Mouse (Mus musculus): ENCODE results near the gene Lect2. TPM values are rescaled to one million over a fixed set of nuclear protein-coding genes. Genes with fewer than 3 reads are reported as not detected.

Gene Lect2
- polyA plus RNA-seq, 1 experiment from 2014 or later: 0.22 TPM

DNA sequence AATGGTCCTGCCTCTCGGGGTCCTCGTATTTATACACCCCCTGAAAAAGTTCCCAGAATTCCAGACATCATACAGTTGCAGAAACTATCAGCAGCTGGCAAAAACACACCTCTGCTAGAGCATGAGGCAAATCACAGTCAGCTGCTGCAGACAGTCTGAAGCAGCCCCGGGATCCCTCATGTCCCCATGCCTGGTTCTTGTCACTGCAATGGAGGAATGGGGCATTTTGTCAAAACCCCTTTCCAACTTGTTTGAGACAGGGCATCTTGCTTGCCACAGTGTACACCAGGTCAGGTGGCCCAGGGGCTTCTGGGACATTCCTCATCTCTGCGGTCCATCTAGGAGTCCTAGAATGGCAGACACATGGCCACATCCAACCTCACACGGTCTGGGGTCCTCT lies 13.4 kb downstream of the Lect2 start:
- no peaks in the 10 kb centered on the region for H3K4me1 ChIP-seq (replicated peaks)
- H3K9ac ChIP-seq: no peak overlapping the region
- H3K4me2 ChIP-seq: no peak overlapping the region
- no peak overlapping the region for H3K27ac ChIP-seq (ENCODE audit: poor library complexity, severe bottlenecking)
- no peak overlapping the region for H3K4me3 ChIP-seq
- ATAC-seq (ENCODE audit: insufficient number of reproducible peaks, low FRiP score): no peak
- H3K9me3 ChIP-seq (replicated peaks): peaks cover 15% of the 10 kb centered on the region
- H3K36me3 ChIP-seq: no peaks in the 10 kb centered on the region
- no peaks in the 10 kb centered on the region for H3K27me3 ChIP-seq (replicated peaks)
- 74% methylated on average over 5 of the region's 5 CpGs for WGBS

DNA sequence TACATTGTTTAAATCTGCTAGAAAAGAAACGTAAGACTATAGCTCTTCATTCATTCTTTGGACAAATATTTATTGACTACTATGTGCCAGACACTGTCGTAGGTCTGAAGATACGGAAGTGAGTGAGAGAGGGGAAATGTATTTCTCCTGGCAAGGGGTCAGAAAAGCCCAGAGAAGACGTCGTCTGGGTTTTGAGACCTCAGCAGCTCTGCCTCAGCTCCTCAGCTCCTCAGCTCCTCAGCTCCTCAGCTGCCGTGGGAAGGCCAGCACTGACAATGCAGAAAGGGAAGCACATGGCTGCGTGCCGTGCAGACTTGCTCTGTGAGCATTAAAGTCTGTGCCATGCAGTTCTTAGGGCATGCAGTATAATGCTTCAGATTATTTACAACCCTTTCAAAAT lies 18.6 kb downstream of the Lect2 start:
- Histone ChIP-seq H3K4me2 (no peak overlapping the region), H3K36me3 (no peaks in the 10 kb centered on the region), H3K27me3 (replicated peaks) (peaks cover 3% of the 10 kb centered on the region; the same call in 1 of the 2 replicates), H3K27ac (ENCODE audit: poor library complexity, severe bottlenecking) (no peak overlapping the region), H3K4me3 (no peak overlapping the region), H3K9ac (no peak overlapping the region), H3K9me3 (replicated peaks) (peaks cover 8% of the 10 kb centered on the region; the same call in 1 of the 2 replicates), H3K4me1 (replicated peaks) (no peaks in the 10 kb centered on the region)
- 50% methylated on average over 8 of the region's 8 CpGs for WGBS
- ATAC-seq (ENCODE audit: insufficient number of reproducible peaks, low FRiP score): no peak

DNA sequence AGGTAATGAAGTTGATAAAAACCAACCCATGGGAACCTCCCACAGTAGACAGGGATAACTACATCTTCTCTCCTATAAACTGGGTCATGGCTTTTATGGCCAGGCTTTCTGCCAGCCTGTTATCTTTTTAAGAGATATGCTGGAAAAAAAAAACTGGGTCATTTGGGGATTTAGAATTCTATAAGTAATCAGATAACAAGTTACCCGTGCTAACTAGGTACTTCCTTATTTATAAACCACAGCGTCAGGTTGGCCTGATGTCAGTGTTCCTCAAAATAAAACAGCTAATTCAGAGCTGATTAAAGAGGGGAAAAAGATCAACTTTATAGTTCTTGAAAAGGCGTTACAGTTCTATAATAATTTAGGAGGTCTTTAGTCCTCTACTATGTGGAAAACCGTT lies 19.3 kb downstream of the Lect2 start:
- Histone ChIP-seq H3K27me3 (replicated peaks) (peaks cover 3% of the 10 kb centered on the region; the same call in 1 of the 2 replicates), H3K36me3 (no peaks in the 10 kb centered on the region), H3K9me3 (replicated peaks) (peaks cover 4% of the 10 kb centered on the region; the same call in 1 of the 2 replicates), H3K4me1 (replicated peaks) (no peaks in the 10 kb centered on the region), H3K27ac (ENCODE audit: poor library complexity, severe bottlenecking) (no peak overlapping the region), H3K4me3 (no peak overlapping the region), H3K9ac (no peak overlapping the region), H3K4me2 (no peak overlapping the region)
- 62% methylated on average over 4 of the region's 4 CpGs for WGBS
- ATAC-seq (ENCODE audit: insufficient number of reproducible peaks, low FRiP score): no peak

DNA sequence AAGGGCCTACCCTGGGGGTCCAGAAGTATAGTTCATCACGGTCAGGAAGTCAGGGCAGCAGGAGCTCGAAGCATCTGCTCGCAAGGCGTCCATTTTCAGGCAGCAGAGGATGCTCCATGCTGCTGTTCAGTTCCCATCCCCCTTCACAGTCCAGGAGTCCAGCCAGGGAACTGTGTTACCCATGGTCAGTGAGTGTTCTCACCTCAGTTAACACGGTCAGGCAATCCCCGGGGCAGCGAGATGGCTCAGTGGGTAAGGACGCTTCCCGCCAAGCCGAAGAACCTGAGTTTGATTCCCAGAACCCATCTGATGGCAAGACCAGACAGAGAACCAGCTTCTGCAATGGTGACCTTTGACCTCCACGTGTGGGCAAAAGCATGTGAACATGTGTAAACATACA lies 20.0 kb downstream of the Lect2 start:
- H3K4me1 ChIP-seq (replicated peaks): no peaks in the 10 kb centered on the region
- H3K36me3 ChIP-seq: no peaks in the 10 kb centered on the region
- 80% methylated on average over 11 of the region's 11 CpGs for WGBS
- ATAC-seq (ENCODE audit: insufficient number of reproducible peaks, low FRiP score): no peak
- H3K4me2 ChIP-seq: no peak overlapping the region
- peaks cover 3% of the 10 kb centered on the region; the same call in 1 of the 2 replicates for H3K27me3 ChIP-seq (replicated peaks)
- H3K4me3 ChIP-seq: no peak overlapping the region
- H3K27ac ChIP-seq (ENCODE audit: poor library complexity, severe bottlenecking): no peak overlapping the region
- no peaks in the 10 kb centered on the region for H3K9me3 ChIP-seq (replicated peaks)
- no peak overlapping the region for H3K9ac ChIP-seq

DNA sequence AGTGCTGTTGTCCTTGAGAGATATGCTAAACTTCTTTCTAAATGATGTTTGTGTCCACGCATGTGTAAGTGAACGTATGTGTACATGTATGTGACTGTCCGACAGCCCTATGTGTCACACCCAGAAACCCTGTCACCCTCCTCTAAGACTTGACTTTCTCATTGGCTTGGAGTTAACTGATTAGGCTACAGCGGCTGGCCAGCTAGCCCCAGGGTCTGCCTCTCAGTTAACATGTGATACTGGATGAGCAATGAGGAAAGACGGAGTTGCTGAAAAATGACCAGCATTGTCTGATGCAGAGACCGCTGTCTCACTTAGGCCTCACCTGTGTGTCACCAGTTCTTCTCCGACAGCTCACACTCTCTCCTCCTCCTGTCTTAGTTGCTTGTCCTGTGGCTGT lies 20.5 kb downstream of the Lect2 start:
- Histone ChIP-seq H3K9ac (no peak overlapping the region), H3K27ac (ENCODE audit: poor library complexity, severe bottlenecking) (no peak overlapping the region), H3K4me3 (no peak overlapping the region), H3K4me2 (no peak overlapping the region), H3K4me1 (replicated peaks) (no peaks in the 10 kb centered on the region), H3K27me3 (replicated peaks) (peaks cover 3% of the 10 kb centered on the region; the same call in 1 of the 2 replicates), H3K9me3 (replicated peaks) (no peaks in the 10 kb centered on the region), H3K36me3 (no peaks in the 10 kb centered on the region)
- no peak for ATAC-seq (ENCODE audit: insufficient number of reproducible peaks, low FRiP score)
- 90% methylated on average over 7 of the region's 7 CpGs for WGBS

DNA sequence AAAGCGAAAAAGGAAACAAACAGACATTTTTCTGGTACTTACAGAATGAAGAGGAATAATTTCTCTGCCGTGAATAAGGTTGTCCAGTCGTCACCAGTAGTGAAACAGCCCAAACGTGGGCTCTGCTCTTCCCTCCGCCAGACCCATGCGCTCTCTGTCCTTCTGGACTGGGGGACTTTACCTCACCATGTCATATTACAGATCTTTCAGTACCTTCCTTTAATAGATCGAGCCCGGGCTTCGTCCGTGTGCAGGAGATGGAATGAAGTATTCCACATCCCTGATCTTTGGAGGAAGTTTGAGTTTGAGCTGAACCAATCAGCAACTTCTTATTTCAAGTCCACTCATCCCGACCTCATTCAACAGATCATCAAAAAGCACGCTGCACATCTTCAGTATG lies 21.4 kb downstream of the Lect2 start:
- Histone ChIP-seq H3K27me3 (replicated peaks) (peaks cover 3% of the 10 kb centered on the region; the same call in 1 of the 2 replicates), H3K4me2 (no peak overlapping the region), H3K36me3 (no peaks in the 10 kb centered on the region), H3K9ac (no peak overlapping the region), H3K27ac (ENCODE audit: poor library complexity, severe bottlenecking) (no peak overlapping the region), H3K9me3 (replicated peaks) (no peaks in the 10 kb centered on the region), H3K4me3 (no peak overlapping the region), H3K4me1 (replicated peaks) (no peaks in the 10 kb centered on the region)
- no peak for ATAC-seq (ENCODE audit: insufficient number of reproducible peaks, low FRiP score)
- 75% methylated on average over 12 of the region's 12 CpGs for WGBS

DNA sequence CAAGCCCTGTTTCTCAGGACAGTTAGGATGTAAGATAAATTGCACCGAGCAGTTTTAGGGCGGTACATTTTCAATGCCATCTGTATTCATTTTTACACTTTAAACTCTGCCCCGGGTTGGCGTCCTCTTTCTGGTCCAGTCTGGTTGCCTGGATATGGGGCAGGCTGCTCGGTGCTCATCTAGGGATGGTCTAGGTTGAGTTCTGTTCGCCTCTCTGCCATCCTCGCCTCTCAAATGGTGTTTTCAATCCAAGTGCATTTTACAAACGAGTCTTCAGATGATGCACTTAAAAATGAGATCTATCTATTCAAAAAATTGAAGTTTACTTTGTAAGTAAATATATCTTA lies 25.5 kb downstream of the Lect2 start:
- Histone ChIP-seq H3K27me3 (replicated peaks) (peaks cover 3% of the 10 kb centered on the region; the same call in 1 of the 2 replicates), H3K9me3 (replicated peaks) (no peaks in the 10 kb centered on the region), H3K9ac (peak overlapping the region; percentile 88), H3K4me3 (peak overlapping the region; percentile 87), H3K36me3 (no peaks in the 10 kb centered on the region), H3K4me2 (peak overlapping the region; percentile 99), H3K4me1 (replicated peaks) (no peaks in the 10 kb centered on the region), H3K27ac (ENCODE audit: poor library complexity, severe bottlenecking) (0 out of 2 replicates have a peak overlapping the region, but pooled peaks have one; percentile 28)
- no peak for ATAC-seq (ENCODE audit: insufficient number of reproducible peaks, low FRiP score)
- 7% methylated on average over 8 of the region's 8 CpGs for WGBS

DNA sequence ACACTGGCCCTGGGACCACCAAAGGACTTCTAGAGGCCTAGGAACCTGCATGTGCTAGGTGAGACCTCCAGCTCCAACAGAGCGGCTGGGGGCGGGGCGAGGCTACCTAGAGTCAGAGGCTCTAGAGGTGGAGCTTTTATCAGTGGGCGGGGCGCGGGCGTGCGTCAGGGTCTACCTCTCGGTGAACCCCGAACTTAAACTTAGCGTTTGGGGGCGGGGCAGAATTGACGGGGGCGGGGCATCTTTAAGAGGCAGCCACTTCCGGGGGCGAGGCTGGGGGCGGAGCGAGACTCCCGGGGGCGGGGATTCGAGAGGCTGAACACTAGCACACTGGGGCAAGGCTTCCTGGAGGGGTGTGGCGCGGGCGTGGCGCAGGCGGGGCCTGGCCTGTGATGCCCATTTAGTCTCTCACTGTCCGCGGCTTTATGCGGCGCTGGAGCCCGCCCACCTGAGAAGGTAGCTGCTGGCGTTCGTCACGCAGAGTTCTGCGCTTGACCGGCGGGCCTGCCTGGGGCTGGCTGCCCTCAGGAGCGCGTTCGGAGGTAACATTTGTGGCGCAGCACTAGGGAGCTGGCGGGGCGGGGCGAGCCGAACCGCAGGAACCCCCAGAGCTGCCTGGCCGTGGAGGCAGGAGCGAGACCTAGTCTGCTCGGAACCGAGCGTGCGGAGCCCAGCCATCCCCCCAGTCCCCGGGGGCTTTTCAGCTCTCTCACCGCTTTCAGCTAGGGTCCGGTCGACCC lies 26.1 kb downstream of the Lect2 start, which contains the start of gene Fbxl21:
Gene Fbxl21 (plus strand): TSS at position 392 of the 740 bp plus-strand sequence.
- Histone ChIP-seq H3K4me2 (peak within 1 kb of the TSS; percentile 99), H3K27me3 (replicated peaks) (peaks cover 3% of the 10 kb centered on the region; the same call in 1 of the 2 replicates), H3K9me3 (replicated peaks) (no peaks in the 10 kb centered on the region), H3K27ac (ENCODE audit: poor library complexity, severe bottlenecking) (peak within 1 kb of the TSS; percentile 28; the same call in 1 of the 2 replicates), H3K4me3 (peak within 1 kb of the TSS; percentile 87), H3K36me3 (no peaks in the 10 kb centered on the region), H3K9ac (peak within 1 kb of the TSS; percentile 88), H3K4me1 (replicated peaks) (no peaks in the 10 kb centered on the region)
- 1% methylated on average over 56 of the region's 56 CpGs for WGBS
- peak; percentile 97 for ATAC-seq (ENCODE audit: insufficient number of reproducible peaks, low FRiP score)

DNA sequence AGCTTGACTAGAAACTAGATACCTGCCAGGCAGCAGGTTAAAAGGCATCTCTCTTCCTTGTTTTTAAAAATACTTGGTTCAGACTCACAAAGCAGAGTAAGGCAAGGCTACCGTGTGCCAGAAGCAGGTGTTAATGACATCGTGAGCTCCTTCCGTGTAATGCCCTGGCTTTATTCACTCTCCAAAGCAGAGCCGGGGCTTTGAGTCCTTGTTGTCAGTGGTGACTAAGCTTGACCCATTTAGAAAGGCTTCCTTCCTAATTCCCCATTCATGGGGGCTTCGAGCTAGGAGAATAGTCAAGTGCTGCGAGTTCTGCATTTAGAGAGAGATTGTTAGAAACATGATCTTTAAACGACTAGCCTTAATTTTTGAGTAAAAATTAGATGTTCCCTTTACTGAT lies 31.5 kb downstream of the Lect2 start:
- 56% methylated on average over 7 of the region's 7 CpGs for WGBS
- no peaks in the 10 kb centered on the region for H3K27me3 ChIP-seq (replicated peaks)
- H3K4me3 ChIP-seq: no peak overlapping the region
- H3K9ac ChIP-seq: no peak overlapping the region
- H3K9me3 ChIP-seq (replicated peaks): no peaks in the 10 kb centered on the region
- ATAC-seq (ENCODE audit: insufficient number of reproducible peaks, low FRiP score): no peak
- no peak overlapping the region for H3K27ac ChIP-seq (ENCODE audit: poor library complexity, severe bottlenecking)
- H3K36me3 ChIP-seq: no peaks in the 10 kb centered on the region
- H3K4me1 ChIP-seq (replicated peaks): no peaks in the 10 kb centered on the region
- no peak overlapping the region for H3K4me2 ChIP-seq

DNA sequence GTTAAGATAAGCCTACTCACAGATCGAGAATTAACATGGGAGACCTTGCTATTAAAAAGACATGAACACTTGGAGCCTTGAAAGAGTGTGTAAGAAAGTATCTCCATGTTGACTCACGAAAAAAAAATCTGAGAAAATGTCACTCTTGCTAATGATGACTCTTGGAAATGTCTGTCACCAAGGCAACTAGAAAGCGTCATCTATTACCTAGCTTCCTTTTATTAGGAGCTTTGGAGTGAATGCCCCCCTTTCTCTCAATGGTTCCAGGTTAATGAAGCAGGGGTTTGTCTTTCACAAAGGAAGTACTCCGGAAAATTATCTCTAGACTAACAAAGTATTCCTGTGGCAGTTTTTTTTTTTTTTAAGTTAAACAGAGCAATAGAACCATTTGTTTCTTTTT lies 32.0 kb downstream of the Lect2 start:
- H3K4me2 ChIP-seq: no peak overlapping the region
- no peaks in the 10 kb centered on the region for H3K4me1 ChIP-seq (replicated peaks)
- no peaks in the 10 kb centered on the region for H3K27me3 ChIP-seq (replicated peaks)
- H3K4me3 ChIP-seq: no peak overlapping the region
- H3K27ac ChIP-seq (ENCODE audit: poor library complexity, severe bottlenecking): no peak overlapping the region
- ATAC-seq (ENCODE audit: insufficient number of reproducible peaks, low FRiP score): no peak
- H3K9ac ChIP-seq: no peak overlapping the region
- no peaks in the 10 kb centered on the region for H3K9me3 ChIP-seq (replicated peaks)
- H3K36me3 ChIP-seq: no peaks in the 10 kb centered on the region
- WGBS: 56% methylated on average over 4 of the region's 4 CpGs

DNA sequence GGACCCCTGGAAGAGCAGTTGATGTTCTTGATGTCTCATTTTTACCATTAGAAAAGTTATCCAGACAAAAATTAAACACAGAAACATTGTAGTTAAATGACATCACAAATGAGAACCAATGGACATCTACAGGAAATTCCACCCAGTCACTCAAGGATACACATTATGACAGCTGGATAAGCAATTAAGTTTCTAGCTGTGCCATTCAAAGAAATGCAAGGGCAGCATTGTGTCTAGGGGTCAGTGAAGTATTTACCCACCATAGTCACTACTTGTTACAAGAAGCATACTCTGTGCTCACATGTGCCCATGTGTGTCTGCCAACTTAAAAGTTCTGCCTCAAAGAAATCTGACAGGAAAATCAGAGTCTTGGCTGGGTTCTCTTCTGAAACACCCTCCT lies 34.7 kb downstream of the Lect2 start:
- H3K27me3 ChIP-seq (replicated peaks): no peaks in the 10 kb centered on the region
- H3K4me3 ChIP-seq: no peak overlapping the region
- H3K27ac ChIP-seq (ENCODE audit: poor library complexity, severe bottlenecking): no peak overlapping the region
- H3K9ac ChIP-seq: no peak overlapping the region
- no peaks in the 10 kb centered on the region for H3K4me1 ChIP-seq (replicated peaks)
- no peaks in the 10 kb centered on the region for H3K36me3 ChIP-seq
- ATAC-seq (ENCODE audit: insufficient number of reproducible peaks, low FRiP score): no peak
- H3K9me3 ChIP-seq (replicated peaks): 0 out of 2 replicates have a peak, but pooled peaks cover 3% of the 10 kb centered on the region
- H3K4me2 ChIP-seq: no peak overlapping the region

DNA sequence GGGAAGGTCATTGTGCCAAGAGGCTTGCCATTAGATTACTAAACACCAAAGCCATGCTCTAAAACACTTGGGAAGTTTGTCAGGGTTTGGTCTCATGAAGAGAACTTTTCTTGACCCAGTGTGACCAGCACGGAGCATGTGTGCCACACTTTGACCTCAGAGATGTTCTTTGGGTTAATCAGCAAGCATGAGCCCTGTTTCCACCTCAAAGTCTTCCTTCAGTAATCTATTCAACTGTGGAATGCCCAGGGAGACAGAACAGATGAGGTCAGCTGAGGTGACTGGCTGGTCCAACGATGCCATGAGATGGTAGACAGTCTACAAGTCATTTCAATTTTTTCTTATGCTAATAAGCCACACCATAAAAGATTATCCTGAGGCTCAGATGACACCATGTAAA lies 38.5 kb downstream of the Lect2 start:
- no peak for ATAC-seq (ENCODE audit: insufficient number of reproducible peaks, low FRiP score)

More for the DNA sequence above, 38.5 kb downstream of the Lect2 start:
- Histone ChIP-seq H3K9ac (no peak overlapping the region), H3K9me3 (replicated peaks) (peaks cover 3% of the 10 kb centered on the region; the same call in 1 of the 2 replicates), H3K27ac (ENCODE audit: poor library complexity, severe bottlenecking) (no peak overlapping the region), H3K27me3 (replicated peaks) (no peaks in the 10 kb centered on the region), H3K4me2 (no peak overlapping the region), H3K4me1 (replicated peaks) (no peaks in the 10 kb centered on the region), H3K36me3 (no peaks in the 10 kb centered on the region), H3K4me3 (no peak overlapping the region)
- 72% methylated on average over 2 of the region's 2 CpGs for WGBS
